Mouse (Mus musculus) left cerebral cortex, adult 2 months (tissue): ENCODE data around the gene Prkab1. TPM values are rescaled to one million over a fixed set of nuclear protein-coding genes. Genes with fewer than 3 reads are reported as not detected.

ENCODE experiments used
- DNase-seq, 2 experiments: peaks; one replicate each; pipeline ENCODE4 v3.0.0; 2021 to 2022; ENCODE audit warnings: low spot score in 2 of 2, mixed read lengths in 1 of 2; ENCODE audit errors: extremely low spot score in 1 of 2
- H3K27ac ChIP-seq: fragments of 200-600 bp; 2 replicates; pipeline ENCODE4 v1.8.1; 2022
- H3K4me3 ChIP-seq: fragments of 200-600 bp; 2 replicates; pipeline ENCODE4 v1.8.1; 2022
- CTCF ChIP-seq: fragments of 200-600 bp; IDR thresholded peaks from 2 replicates; pipeline ENCODE4 v1.8.1; 2022; ENCODE audit warnings: antibody characterized with exemption, mild to moderate bottlenecking, moderate library complexity
- intact Hi-C: fragments of 180-260 bp; cut with DNase I; formaldehyde crosslinking; loops from one replicate; pipeline ENCODE4 v1.15.1; 2025
- total RNA-seq, 2 experiments: library from RNA; stranded (reverse); gene quantifications; 2 replicates each; pipeline ENCODE4 v1.2.3; 2021

Prkab1 gene
- total RNA-seq, 2 experiments from 2014 or later = 24.1 to 29.5 TPM

- intact Hi-C loops = no loop called here
- Histone ChIP-seq H3K4me3 (no peak overlapping the region), H3K27ac (no peak overlapping the region)
- TF ChIP-seq CTCF = no peak
- no peak for DNase-seq
Measured at GRCm38 (mm10) chr5:115997376-115997775, 26.9 kb downstream of the Prkab1 start.

GRCm38 (mm10) chr5:115994101-115994500 is 30.2 kb downstream of the Prkab1 start:
- intact Hi-C loops = no loop called here
- no peak for DNase-seq
- no peak overlapping the region for H3K4me3 ChIP-seq

GRCm38 (mm10) chr5:115991717-115992116 is 32.6 kb downstream of the Prkab1 start:
- no peak for TF ChIP-seq CTCF
- no peak overlapping the region for H3K27ac ChIP-seq
- intact Hi-C loops = no loop called here

More at GRCm38 (mm10) chr5:115994101-115994500, 30.2 kb downstream of the Prkab1 start:
- TF ChIP-seq CTCF = no peak
- no peak overlapping the region for H3K27ac ChIP-seq

GRCm38 (mm10) chr5:115987284-115987683 is 37.0 kb downstream of the Prkab1 start:
- no peak overlapping the region for H3K27ac ChIP-seq
- H3K4me3 ChIP-seq = no peak overlapping the region
- intact Hi-C loops = no loop called here
- no peak for DNase-seq
- no peak for TF ChIP-seq CTCF

More at GRCm38 (mm10) chr5:115991717-115992116, 32.6 kb downstream of the Prkab1 start:
- DNase-seq = no peak
- no peak overlapping the region for H3K4me3 ChIP-seq

GRCm38 (mm10) chr5:115985101-115985500 is 39.2 kb downstream of the Prkab1 start:
- no peak overlapping the region for H3K27ac ChIP-seq
- DNase-seq = no peak
- intact Hi-C loops = no loop called here
- TF ChIP-seq CTCF = no peak
- H3K4me3 ChIP-seq = no peak overlapping the region

- TF ChIP-seq CTCF = no peak
- H3K27ac ChIP-seq = no peak overlapping the region
- DNase-seq = no peak
- no peak overlapping the region for H3K4me3 ChIP-seq
- intact Hi-C loops = no loop called here
Measured at GRCm38 (mm10) chr5:115984392-115984791, 39.9 kb downstream of the Prkab1 start.

GRCm38 (mm10) chr5:115982671-115983373 is 41.5 kb downstream of the Prkab1 start:
- Histone ChIP-seq H3K4me3 (no peak overlapping the region), H3K27ac (no peak overlapping the region)
- DNase-seq = no peak
- no peak for TF ChIP-seq CTCF
- intact Hi-C loops = no loop called here

- Histone ChIP-seq H3K4me3 (no peak overlapping the region), H3K27ac (no peak overlapping the region)
- TF ChIP-seq CTCF = no peak
- no peak for DNase-seq
- intact Hi-C loops = no loop called here
Measured at GRCm38 (mm10) chr5:115980537-115980936, 43.8 kb downstream of the Prkab1 start.

- Histone ChIP-seq H3K4me3 (no peak overlapping the region), H3K27ac (no peak overlapping the region)
- no peak for DNase-seq
- peak; percentile 66 for TF ChIP-seq CTCF
- intact Hi-C loops = no loop called here
Measured at GRCm38 (mm10) chr5:115979134-115979696, 45.1 kb downstream of the Prkab1 start.

GRCm38 (mm10) chr5:115978255-115978654 is 46.1 kb downstream of the Prkab1 start:
- no peak overlapping the region for H3K4me3 ChIP-seq
- DNase-seq = no peak
- intact Hi-C loops = no loop called here
- peak overlapping the region; percentile 12; the same call in 1 of the 2 replicates for H3K27ac ChIP-seq
- no peak for TF ChIP-seq CTCF

- no peak for TF ChIP-seq CTCF
- intact Hi-C loops = no loop called here
- peak overlapping the region; percentile 12; the same call in 1 of the 2 replicates for H3K27ac ChIP-seq
Measured at GRCm38 (mm10) chr5:115977757-115978156, 46.6 kb downstream of the Prkab1 start.

GRCm38 (mm10) chr5:115977266-115977665 is 47.0 kb downstream of the Prkab1 start:
- H3K27ac ChIP-seq = peak overlapping the region; percentile 12; the same call in 1 of the 2 replicates
- no peak for TF ChIP-seq CTCF
- H3K4me3 ChIP-seq = no peak overlapping the region
- DNase-seq = no peak
- intact Hi-C loops = no loop called here

More at GRCm38 (mm10) chr5:115977757-115978156, 46.6 kb downstream of the Prkab1 start:
- no peak overlapping the region for H3K4me3 ChIP-seq
- DNase-seq = no peak
